Comparison of ENCODE assay signal across 8 mouse cellular contexts in genomic region chr17:24548435-24548834, GRCm38 (mm10). TPM values are rescaled to one million over a fixed set of nuclear protein-coding genes. Genes with fewer than 3 reads are reported as not detected.
DNase-seq lines count a peak whose midpoint lies in the region; ATAC-seq and TF ChIP-seq lines count a peak whose summit lies in the region.

No protein-coding gene starts in this region.

- no peak for TF ChIP-seq CTCF in cerebellum, adult 2 months (IDR thresholded peaks at IDR 0.05; ENCODE audit: borderline replicate concordance, insufficient read depth, low read depth, low read length)
- TF ChIP-seq CTCF in G1E (IDR thresholded peaks at IDR 0.05; ENCODE audit: low read depth, low read length): no peak

- WGBS in cerebellum, adult 2 months: 45% methylated on average over 9 of the region's 9 CpGs
- WGBS in heart, embryonic 14.5 days: 34% methylated on average over 9 of the region's 9 CpGs
- 27% methylated on average over 9 of the region's 9 CpGs for WGBS in limb, embryonic 13.5 days
- WGBS in neural tube, embryonic 14.5 days: 42% methylated on average over 9 of the region's 9 CpGs

- no peaks in the 10 kb centered on the region for H3K9me3 ChIP-seq in G1E (replicated peaks)
- H3K9me3 ChIP-seq in heart, embryonic 14.5 days (ENCODE audit: control insufficient read depth, low read length): no peaks in the 10 kb centered on the region
- no peaks in the 10 kb centered on the region for H3K9me3 ChIP-seq in limb, embryonic 13.5 days
- no peaks in the 10 kb centered on the region for H3K9me3 ChIP-seq in neural tube, embryonic 14.5 days (ENCODE audit: control insufficient read depth, low read length)

- peak; percentile 53 to 54 for DNase-seq in cerebellum, adult 2 months
- no peak for DNase-seq in cerebellum, postnatal 10 days
- DNase-seq in G1E (ENCODE audit: low spot score): no peak
- DNase-seq in gastrocnemius, postnatal 10 days: no peak
- DNase-seq in ovary, postnatal 14 days (ENCODE audit: low spot score): no peak

- H3K4me3 ChIP-seq in cerebellum, adult 2 months (replicated peaks; ENCODE audit: insufficient read depth, low read depth, low read length): no peak overlapping the region
- peak overlapping the region; percentile 87 for H3K4me3 ChIP-seq in G1E (ENCODE audit: low read depth, low read length)
- peak overlapping the region; percentile 50 to 87 for H3K4me3 ChIP-seq in heart, embryonic 14.5 days (ENCODE audit: control insufficient read depth in 1 of 2, insufficient read depth in 1 of 2, low read depth in 1 of 2, low read length in 2 of 2)
- peak overlapping the region; percentile 95 for H3K4me3 ChIP-seq in limb, embryonic 13.5 days
- H3K4me3 ChIP-seq in neural tube, embryonic 14.5 days (ENCODE audit: low read depth, low read length): peak overlapping the region; percentile 86

- H3K4me1 ChIP-seq in cerebellum, adult 2 months (ENCODE audit: control insufficient read depth, insufficient read depth, low read length): peaks cover 4% of the 10 kb centered on the region; the same call in 1 of the 2 replicates
- H3K4me1 ChIP-seq in G1E (ENCODE audit: insufficient read depth, low read depth, low read length): peaks cover 33% of the 10 kb centered on the region
- H3K4me1 ChIP-seq in heart, embryonic 14.5 days (ENCODE audit: control insufficient read depth in 2 of 2, insufficient read depth in 2 of 2, low read length in 2 of 2): peaks cover 9 to 19% of the 10 kb centered on the region in 2 experiments
- peaks cover 29% of the 10 kb centered on the region for H3K4me1 ChIP-seq in limb, embryonic 13.5 days
- H3K4me1 ChIP-seq in neural tube, embryonic 14.5 days (ENCODE audit: control insufficient read depth, insufficient read depth, low read length): peaks cover 25% of the 10 kb centered on the region

- TF ChIP-seq POLR2A in cerebellum, adult 2 months (IDR thresholded peaks at IDR 0.05; ENCODE audit: borderline replicate concordance, insufficient read depth, low read length): no peak

- H3K36me3 ChIP-seq in G1E (replicated peaks): peaks cover 9% of the 10 kb centered on the region
- no peaks in the 10 kb centered on the region for H3K36me3 ChIP-seq in heart, embryonic 14.5 days (ENCODE audit: control insufficient read depth, insufficient read depth, low read length)
- H3K36me3 ChIP-seq in limb, embryonic 13.5 days: no peaks in the 10 kb centered on the region
- H3K36me3 ChIP-seq in neural tube, embryonic 14.5 days (ENCODE audit: control insufficient read depth, insufficient read depth, low read length): no peaks in the 10 kb centered on the region

- peak overlapping the region; percentile 52; the same call in 1 of the 2 replicates for H3K27ac ChIP-seq in cerebellum, adult 2 months (ENCODE audit: insufficient read depth, low read length)
- no peak overlapping the region for H3K27ac ChIP-seq in heart, embryonic 14.5 days (replicated peaks in 1 of 2; ENCODE audit: control insufficient read depth in 1 of 2, insufficient read depth in 1 of 2, low read depth in 2 of 2, low read length in 2 of 2)
- H3K27ac ChIP-seq in limb, embryonic 13.5 days: no peak overlapping the region
- no peak overlapping the region for H3K27ac ChIP-seq in neural tube, embryonic 14.5 days (ENCODE audit: low read depth, low read length)

- ATAC-seq in G1E (ENCODE audit: extremely low read depth, insufficient number of reproducible peaks, low FRiP score, poor library complexity, severe bottlenecking): no peak
- ATAC-seq in heart, embryonic 14.5 days (ENCODE audit: insufficient number of reproducible peaks, insufficient read depth, low FRiP score, low read depth): no peak
- no peak for ATAC-seq in limb, embryonic 13.5 days (ENCODE audit: low FRiP score, low read depth)
- no peak for ATAC-seq in neural tube, embryonic 14.5 days (ENCODE audit: low read depth)

- peak overlapping the region; percentile 94 for H3K4me2 ChIP-seq in heart, embryonic 14.5 days (ENCODE audit: low read length)
- peak overlapping the region; percentile 80 for H3K4me2 ChIP-seq in limb, embryonic 13.5 days (replicated peaks)
- peak overlapping the region; percentile 91; the same call in 1 of the 2 replicates for H3K4me2 ChIP-seq in neural tube, embryonic 14.5 days (ENCODE audit: low read depth, low read length)

- peak overlapping the region; percentile 66 for H3K9ac ChIP-seq in heart, embryonic 14.5 days (ENCODE audit: low read length)
- no peak overlapping the region for H3K9ac ChIP-seq in limb, embryonic 13.5 days
- no peak overlapping the region for H3K9ac ChIP-seq in neural tube, embryonic 14.5 days (replicated peaks; ENCODE audit: low read depth, low read length)

- H3K27me3 ChIP-seq in cerebellum, adult 2 months (ENCODE audit: control insufficient read depth, insufficient read depth, low read length): no peaks in the 10 kb centered on the region
- peaks cover 7% of the 10 kb centered on the region for H3K27me3 ChIP-seq in G1E (ENCODE audit: insufficient read depth, low read length)
- H3K27me3 ChIP-seq in heart, embryonic 14.5 days (ENCODE audit: control insufficient read depth, insufficient read depth, low read length): no peaks in the 10 kb centered on the region
- peaks cover 6% of the 10 kb centered on the region; the same call in 1 of the 2 replicates for H3K27me3 ChIP-seq in limb, embryonic 13.5 days
- H3K27me3 ChIP-seq in neural tube, embryonic 14.5 days (ENCODE audit: control insufficient read depth, insufficient read depth, low read length): no peaks in the 10 kb centered on the region

RNA-seq across cellular contexts. Expression of gene Pkd1, which starts 1.2 kb away (rescaled TPM):
- polyA plus RNA-seq in cerebellum, adult 2 months (2012; rRNA removed): 122 and 132 TPM in 2 replicates
- 14.4 and 28.0 TPM in 2 replicates for total RNA-seq in G1E (2014; fragmentation: Nextera tagmentation)
- total RNA-seq in G1E (2017): 5.0 and 10.3 TPM in 2 replicates
- 4.1 and 5.8 TPM in 2 replicates for polyA plus RNA-seq in G1E (2012)
- polyA plus RNA-seq in heart, embryonic 14.5 days (2014; fragmentation: Nextera tagmentation; extraction: Ambion mirVana): 16.8 and 18.0 TPM in 2 replicates
- polyA plus RNA-seq in limb, embryonic 13.5 days (2015; fragmentation: Nextera tagmentation; extraction: Ambion mirVana): 22.3 and 36.6 TPM in 2 replicates
- polyA plus RNA-seq in neural tube, embryonic 14.5 days (2014; fragmentation: Nextera tagmentation; extraction: Ambion mirVana): 30.8 and 37.5 TPM in 2 replicates
- total RNA-seq in gastrocnemius, postnatal 10 days (2021): 10 to 100 TPM; 34.6 to 49.1 TPM

RNA-seq across cellular contexts. Expression of gene Rab26, which starts 14.4 kb away (rescaled TPM):
- polyA plus RNA-seq in cerebellum, adult 2 months (2012; rRNA removed): 21.7 and 22.6 TPM in 2 replicates
- total RNA-seq in G1E (2014; fragmentation: Nextera tagmentation) (0.83 TPM in 1 of 2 replicates, not detected in the other), G1E (2017) (0.35 and 0.49 TPM in 2 replicates)
- polyA plus RNA-seq in G1E (2012): 0.24 and 0.26 TPM in 2 replicates
- polyA plus RNA-seq in heart, embryonic 14.5 days (2014; fragmentation: Nextera tagmentation; extraction: Ambion mirVana): 1.7 and 1.9 TPM in 2 replicates
- polyA plus RNA-seq in limb, embryonic 13.5 days (2015; fragmentation: Nextera tagmentation; extraction: Ambion mirVana): 3.4 TPM in 2 replicates
- 1.8 and 5.7 TPM in 2 replicates for polyA plus RNA-seq in neural tube, embryonic 14.5 days (2014; fragmentation: Nextera tagmentation; extraction: Ambion mirVana)
- under 1 TPM; 0.18 to 0.47 TPM for total RNA-seq in gastrocnemius, postnatal 10 days (2021)

RNA-seq across cellular contexts. Expression of gene Traf7, which starts 20.7 kb away (rescaled TPM):
- 197 and 198 TPM in 2 replicates for polyA plus RNA-seq in cerebellum, adult 2 months (2012; rRNA removed)
- total RNA-seq in G1E (2014; fragmentation: Nextera tagmentation) (62.8 and 70.6 TPM in 2 replicates), G1E (2017) (81.7 and 103 TPM in 2 replicates)
- 153 and 198 TPM in 2 replicates for polyA plus RNA-seq in G1E (2012)
- 68.8 and 74.4 TPM in 2 replicates for polyA plus RNA-seq in heart, embryonic 14.5 days (2014; fragmentation: Nextera tagmentation; extraction: Ambion mirVana)
- 96.2 and 103 TPM in 2 replicates for polyA plus RNA-seq in limb, embryonic 13.5 days (2015; fragmentation: Nextera tagmentation; extraction: Ambion mirVana)
- 74.2 and 76.6 TPM in 2 replicates for polyA plus RNA-seq in neural tube, embryonic 14.5 days (2014; fragmentation: Nextera tagmentation; extraction: Ambion mirVana)
- 10 to 100 TPM; 47.2 to 60.9 TPM for total RNA-seq in gastrocnemius, postnatal 10 days (2021)

Comparison
In these comparisons a context has a peak if more than half of its experiments do, and no peak if none do; other contexts are left out.
1. DNase-seq: peak in cerebellum, adult 2 months (2 of 2); none in cerebellum, postnatal 10 days (0 of 2), G1E (single experiment), gastrocnemius, postnatal 10 days (single experiment) and ovary, postnatal 14 days (single experiment).
2. Peak in every context shown above with its lines, with median percentiles within 50 percentile points of each other: H3K4me2 ChIP-seq.